Mouse (Mus musculus): ENCODE results near the gene Cd34.

DNA sequence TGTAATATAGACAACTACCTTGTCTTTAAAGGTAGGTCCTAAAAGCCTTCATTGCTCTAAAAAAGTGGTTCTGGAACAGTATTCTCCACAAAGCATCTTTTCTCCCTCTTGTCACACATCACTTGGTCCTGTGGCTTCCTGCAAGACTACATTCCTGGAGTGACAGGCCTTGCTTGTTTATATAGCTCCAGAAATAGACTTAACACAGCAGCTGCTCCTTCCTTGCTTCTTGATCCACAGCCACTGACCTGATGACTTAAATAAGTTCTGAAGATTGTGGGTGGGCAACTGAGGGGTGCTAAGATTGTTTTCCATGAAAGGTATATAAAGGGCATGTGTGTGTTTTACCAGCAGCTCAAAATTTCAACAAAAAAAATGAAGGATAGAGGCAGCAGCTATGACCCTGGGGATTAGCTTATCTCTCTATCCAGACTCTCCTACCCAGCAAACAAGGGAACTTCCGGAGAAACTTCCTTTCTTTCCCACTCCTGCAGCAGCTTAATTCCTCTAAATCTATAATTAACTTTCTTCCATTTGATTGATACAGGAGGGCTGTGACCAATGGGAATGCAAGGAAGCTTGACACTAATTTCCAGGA, 12.8 kb upstream of the Cd34 start:
- TF ChIP-seq USF1 (IDR thresholded peaks at IDR 0.05; ENCODE audit: low read depth) (no peak), CTCF (IDR thresholded peaks at IDR 0.05; ENCODE audit: control insufficient read depth, insufficient read depth, insufficient read length) (no peak), CEBPB (IDR thresholded peaks at IDR 0.05; ENCODE audit: low read depth) (no peak), FOSL1 (IDR thresholded peaks at IDR 0.05; ENCODE audit: insufficient read depth, low read length, poor library complexity, severe bottlenecking) (no peak), MYOD1 (IDR thresholded peaks at IDR 0.05; ENCODE audit: control insufficient read depth, insufficient read length, low read depth) (no peak), MYOG (IDR thresholded peaks at IDR 0.05; ENCODE audit: control insufficient read depth, extremely low read depth, insufficient read length) (no peak), MAX (IDR thresholded peaks at IDR 0.05) (no peak)
